Mouse (Mus musculus) spleen, adult 2 months (tissue): ENCODE measurements around the gene Pygl. TPM values are rescaled to one million over a fixed set of nuclear protein-coding genes. Genes with fewer than 3 reads are reported as not detected.
"Not testable (repeated sequence)": the region's sequence is repeated elsewhere in the genome, so short reads cannot be mapped to it uniquely, and the experiment has no call there.

Experiments used
- DNase-seq, 2 experiments: peaks; one replicate each; pipeline versions ENCODE4 v3.0.0 to v3.0.0-alpha.2; 2012 to 2021; ENCODE audit warnings: low spot score in 2 of 2, low read depth in 1 of 2
- H3K27ac ChIP-seq: fragments of 200-500 bp; 2 replicates; pipeline ENCODE4 v1.5.1; 2012; ENCODE audit warnings: low read length, inconsistent platforms; ENCODE audit not compliant: insufficient read depth
- H3K27me3 ChIP-seq: fragments of 200-500 bp; 2 replicates; pipeline ENCODE4 v1.6.1; 2012; ENCODE audit warnings: mild to moderate bottlenecking, moderate library complexity, low read length, inconsistent platforms; ENCODE audit not compliant: control insufficient read depth, insufficient read depth
- H3K36me3 ChIP-seq: fragments of 200-500 bp; 2 replicates; pipeline ENCODE4 v1.6.1; 2012; ENCODE audit warnings: mild to moderate bottlenecking, low read length, inconsistent platforms; ENCODE audit not compliant: control insufficient read depth, insufficient read depth
- H3K4me1 ChIP-seq: fragments of 200-500 bp; 2 replicates; pipeline ENCODE4 v1.6.1; 2011; ENCODE audit warnings: inconsistent platforms; ENCODE audit not compliant: control insufficient read depth, insufficient read depth, insufficient read length
- H3K4me3 ChIP-seq: fragments of 200-500 bp; 2 replicates; pipeline ENCODE4 v1.5.1; 2011; ENCODE audit warnings: mild to moderate bottlenecking, inconsistent platforms; ENCODE audit not compliant: insufficient read depth, insufficient read length; ENCODE audit errors: extremely low read depth
- CTCF ChIP-seq: fragments of 200-500 bp; IDR thresholded peaks from 2 replicates; pipeline ENCODE4 v1.5.1; 2011; ENCODE audit warnings: mild to moderate bottlenecking, inconsistent platforms; ENCODE audit not compliant: insufficient read depth, insufficient read length, insufficient replicate concordance; ENCODE audit errors: extremely low read depth
- POLR2A ChIP-seq: fragments of 200-500 bp; IDR thresholded peaks from 2 replicates; pipeline ENCODE4 v1.6.1; 2011; ENCODE audit warnings: low read depth, low read length, inconsistent platforms
- WGBS: fragments of 180-500 bp; shearing (Covaris S2); methylation state at CpG from one replicate; pipeline ENCODE4 v1.1.7; 2018; 5-methylcytosine and 5-hydroxymethylcytosine counted together
- polyA plus RNA-seq: library from polyadenylated mRNA; depleted of rRNA; stranded (reverse); fragments of >200 nt; gene quantifications from 2 replicates; pipeline ENCODE4 v1.2.3, GENCODE M21; 2012

Pygl gene
- polyA plus RNA-seq, 1 experiment = 12.9 TPM

- TF ChIP-seq CTCF = no peak
- H3K27me3 ChIP-seq = no peaks in the 10 kb centered on the region
- no peak overlapping the region for H3K4me3 ChIP-seq
- DNase-seq = no peak
- WGBS = 85% methylated on average over 22 of the region's 22 CpGs
- no peak overlapping the region for H3K27ac ChIP-seq
- no peaks in the 10 kb centered on the region for H3K4me1 ChIP-seq
- H3K36me3 ChIP-seq = no peaks in the 10 kb centered on the region
Measured at GRCm38 (mm10) chr12:70184173-70184783, 47.0 kb downstream of the Pygl start.

DNA sequence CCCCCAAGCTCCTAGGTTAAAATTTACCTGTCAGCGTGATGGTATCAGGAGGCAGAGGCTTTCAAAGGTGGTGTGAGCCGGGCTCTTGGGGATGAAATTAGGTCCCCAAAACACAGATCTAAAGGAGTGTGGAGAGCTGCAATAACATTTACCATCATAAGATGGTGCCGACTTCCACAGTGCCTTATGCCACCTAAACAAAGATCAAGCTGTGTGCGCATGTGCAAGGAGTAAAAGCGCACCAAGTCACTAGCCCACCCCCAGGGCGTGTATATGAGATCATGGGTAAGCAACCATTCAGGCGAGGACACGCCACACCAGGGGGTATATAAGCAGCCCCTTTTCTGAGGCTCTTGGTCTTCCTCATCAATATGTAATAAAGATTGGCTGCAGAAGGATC is 47.8 kb downstream of the Pygl start:
- not testable (repeated sequence) for H3K4me1 ChIP-seq, DNase-seq, H3K4me3 ChIP-seq, H3K27ac ChIP-seq, H3K27me3 ChIP-seq, H3K36me3 ChIP-seq
- WGBS = 97% methylated on average over 8 of the region's 8 CpGs

DNA sequence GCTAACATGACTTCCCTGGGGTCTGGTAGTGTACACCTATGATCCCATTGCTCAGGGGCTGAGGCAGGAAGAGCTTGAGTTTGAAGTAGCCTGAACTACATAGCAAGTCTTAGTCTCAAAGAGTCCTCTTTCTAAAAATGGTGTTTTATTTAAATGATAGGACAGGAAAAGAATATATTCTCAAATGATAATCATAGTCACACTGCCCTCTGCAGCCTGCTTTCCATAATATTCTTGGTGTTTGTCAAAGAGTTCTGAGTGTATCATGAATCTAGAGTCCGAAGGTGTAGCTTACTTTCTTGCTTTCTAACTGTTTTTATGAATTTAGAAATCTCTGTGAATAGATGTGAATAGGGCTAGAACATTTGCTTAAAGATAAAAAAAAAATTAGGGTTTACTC is 61.3 kb downstream of the Pygl start:
- no peaks in the 10 kb centered on the region for H3K27me3 ChIP-seq
- WGBS = 81% methylated on average over 1 of the region's 1 CpGs
- H3K4me3 ChIP-seq = no peak overlapping the region
- H3K4me1 ChIP-seq = no peaks in the 10 kb centered on the region
- TF ChIP-seq POLR2A = no peak
- TF ChIP-seq CTCF = no peak
- no peaks in the 10 kb centered on the region for H3K36me3 ChIP-seq
- H3K27ac ChIP-seq = no peak overlapping the region
- DNase-seq = no peak

GRCm38 (mm10) chr12:70167950-70168349 is 63.3 kb downstream of the Pygl start:
- Histone ChIP-seq H3K4me3 (no peak overlapping the region), H3K27ac (no peak overlapping the region), H3K27me3 (no peaks in the 10 kb centered on the region), H3K4me1 (no peaks in the 10 kb centered on the region), H3K36me3 (no peaks in the 10 kb centered on the region)
- DNase-seq = no peak
- TF ChIP-seq POLR2A (no peak), CTCF (no peak)
- 87% methylated on average over 4 of the region's 4 CpGs for WGBS

DNA sequence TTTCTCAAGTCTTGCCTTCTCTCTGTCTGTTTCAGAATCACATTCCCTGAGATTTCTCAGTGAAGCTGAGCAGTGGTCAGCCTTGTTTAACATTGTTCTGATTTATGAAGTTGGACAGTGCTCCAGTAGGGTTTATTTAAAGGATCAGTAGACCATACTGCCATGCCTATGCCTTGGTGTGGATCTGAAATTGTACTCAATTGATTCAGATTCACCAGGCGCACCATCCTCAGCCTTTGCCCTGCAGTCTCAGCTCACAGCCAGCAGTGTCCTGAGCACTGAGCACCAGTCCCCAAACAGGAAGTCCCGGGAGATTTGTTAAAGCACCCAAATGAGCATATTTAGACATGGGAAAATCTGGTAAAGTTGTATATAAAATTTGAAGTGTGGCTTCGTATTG is 66.5 kb downstream of the Pygl start:
- Histone ChIP-seq H3K27me3 (no peaks in the 10 kb centered on the region), H3K4me1 (no peaks in the 10 kb centered on the region), H3K4me3 (no peak overlapping the region), H3K36me3 (no peaks in the 10 kb centered on the region), H3K27ac (no peak overlapping the region)
- no peak for DNase-seq
- no peak for TF ChIP-seq POLR2A
- TF ChIP-seq CTCF = no peak
- WGBS = 67% methylated on average over 3 of the region's 3 CpGs

DNA sequence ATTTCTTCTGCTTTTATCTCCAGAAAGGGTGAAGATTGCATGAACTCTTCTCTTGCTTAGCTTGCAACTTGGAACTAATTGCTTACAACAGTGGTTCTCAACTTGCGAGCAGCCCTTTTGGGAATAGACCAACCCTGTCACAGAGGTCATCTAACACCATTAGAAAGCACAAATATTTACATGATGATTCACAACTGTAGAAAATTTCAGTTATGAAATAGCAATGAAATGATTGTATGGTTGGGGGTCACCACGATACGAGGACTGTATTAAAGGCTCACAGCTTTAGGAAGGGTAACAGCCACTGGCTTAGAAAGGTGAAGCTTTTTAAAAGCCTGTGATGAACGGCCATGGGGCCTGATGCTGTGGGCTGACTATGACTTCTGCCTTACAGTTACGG is 70.2 kb downstream of the Pygl start:
- Histone ChIP-seq H3K4me3 (no peak overlapping the region), H3K36me3 (no peaks in the 10 kb centered on the region), H3K27me3 (no peaks in the 10 kb centered on the region), H3K27ac (no peak overlapping the region), H3K4me1 (no peaks in the 10 kb centered on the region)
- TF ChIP-seq POLR2A (no peak), CTCF (no peak)
- DNase-seq = no peak
- WGBS = 88% methylated on average over 5 of the region's 5 CpGs

DNA sequence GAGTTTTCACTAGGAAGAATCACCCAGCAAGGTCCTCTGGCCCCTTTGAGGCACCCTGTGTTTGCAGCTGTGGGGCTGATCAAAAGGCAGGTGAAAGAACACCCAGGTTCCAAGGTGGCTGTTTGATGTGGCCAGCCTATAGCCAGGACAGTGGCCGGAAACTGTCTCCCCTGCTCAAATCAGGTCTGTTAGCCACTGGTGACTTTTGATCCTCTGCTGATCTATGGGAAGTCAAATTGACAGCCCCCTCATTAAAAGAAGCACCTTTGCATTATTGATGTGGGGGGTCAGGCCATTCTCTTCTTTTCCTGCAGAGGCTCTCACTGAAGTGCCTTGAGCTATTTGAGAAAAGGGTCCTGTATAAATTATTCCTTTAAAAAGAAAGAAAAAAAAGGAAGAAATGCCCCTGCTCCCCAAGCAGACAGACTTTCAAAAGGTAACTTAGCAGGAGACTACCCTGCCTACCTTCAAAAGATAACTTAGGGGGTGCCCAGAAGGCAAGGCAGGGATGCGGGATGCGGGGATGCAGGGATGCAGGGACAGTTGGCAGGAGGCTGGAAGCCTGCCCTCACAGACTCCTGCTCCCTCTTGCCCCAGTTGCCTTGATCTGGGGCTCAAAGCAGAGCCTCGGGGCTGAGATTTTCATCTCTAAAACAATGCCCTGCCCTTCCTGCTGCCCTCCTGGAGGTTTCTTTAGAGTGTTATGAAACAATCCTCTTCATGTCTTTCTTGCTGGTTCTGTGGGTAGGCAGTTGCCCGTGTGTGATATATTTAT is 73.8 kb downstream of the Pygl start:
- H3K36me3 ChIP-seq = no peaks in the 10 kb centered on the region
- no peaks in the 10 kb centered on the region for H3K4me1 ChIP-seq
- H3K4me3 ChIP-seq = no peak overlapping the region
- no peak overlapping the region for H3K27ac ChIP-seq
- 72% methylated on average over 5 of the region's 5 CpGs for WGBS
- no peaks in the 10 kb centered on the region for H3K27me3 ChIP-seq
- TF ChIP-seq CTCF = no peak
- TF ChIP-seq POLR2A = no peak
- no peak for DNase-seq
